Mouse (Mus musculus): Measurements from ENCODE around the gene 1110025L11Rik.
"Not testable (repeated sequence)": the region's sequence is repeated elsewhere in the genome, so short reads cannot be mapped to it uniquely, and the experiment has no call there.

Gene 1110025L11Rik

GRCm38 (mm10) chr16:89063902-89064301 is at the start of gene 1110025L11Rik:
Gene 1110025L11Rik, minus strand, starts transcription at chr16:89064002.
- DNase-seq (ENCODE audit: low spot score in 2 of 2): not testable (repeated sequence)

DNA sequence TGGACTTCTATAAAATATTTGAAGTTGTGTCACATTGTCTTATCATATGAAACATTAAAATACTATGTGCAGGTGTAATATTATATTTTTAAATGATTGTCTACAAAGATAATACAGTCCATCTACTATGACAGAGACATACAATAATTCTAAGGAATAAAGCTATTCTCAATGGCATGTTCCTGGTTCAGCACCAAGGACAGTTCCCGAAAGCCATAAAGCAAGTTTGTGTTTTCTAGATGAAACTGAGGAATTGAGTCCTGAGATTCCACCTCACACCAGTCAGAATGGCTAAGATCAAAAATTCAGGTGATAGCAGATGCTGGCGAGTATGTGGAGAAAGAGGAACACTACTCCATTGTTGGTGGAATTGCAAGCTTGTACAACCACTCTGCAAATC is 7.2 kb upstream of the 1110025L11Rik start:
- not testable (repeated sequence) for DNase-seq (ENCODE audit: low spot score in 2 of 2)

DNA sequence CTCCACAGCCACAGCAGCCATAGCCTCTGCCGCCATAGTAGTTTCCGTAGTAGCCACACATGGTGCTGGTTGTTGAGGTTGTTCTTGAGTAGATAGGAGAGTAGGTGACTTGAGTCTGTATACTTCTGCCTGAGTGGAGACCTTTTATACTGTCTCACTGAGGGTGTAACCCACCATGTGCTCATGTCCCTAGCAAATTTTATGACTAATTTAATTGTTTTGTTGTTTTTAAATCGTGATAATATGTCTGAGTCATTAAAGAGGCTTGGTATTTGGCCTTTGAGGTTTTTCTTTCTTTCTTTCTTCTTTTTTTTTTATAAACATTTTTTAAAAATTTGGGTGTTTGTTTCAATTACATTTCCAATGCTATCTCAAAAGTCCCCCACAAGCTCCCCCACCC is 16.0 kb downstream of the 1110025L11Rik start, which contains the start of gene Krtap6-5:
TSS of gene Krtap6-5 (minus strand) at position 101 of the 400 bp plus-strand sequence.
- no peak for DNase-seq (ENCODE audit: low spot score in 2 of 2)

DNA sequence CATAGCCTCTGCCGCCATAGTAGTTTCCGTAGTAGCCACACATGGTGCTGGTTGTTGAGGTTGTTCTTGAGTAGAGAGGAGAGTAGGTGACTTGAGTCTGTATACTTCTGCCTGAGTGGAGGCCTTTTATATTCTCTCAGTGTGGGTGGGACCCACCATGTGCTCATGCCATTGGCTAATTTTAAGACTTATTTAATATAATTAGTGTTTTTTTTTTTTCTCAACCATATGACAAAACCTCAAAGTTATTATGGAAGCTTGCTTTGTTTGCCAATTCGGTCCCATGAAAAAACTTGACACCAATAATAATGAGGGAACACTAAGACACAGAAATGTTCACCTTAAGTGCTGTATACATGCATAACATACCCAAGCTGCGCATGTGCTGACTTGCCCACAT is 22.4 kb downstream of the 1110025L11Rik start, which contains the start of gene Gm10228:
TSS of gene Gm10228 (minus strand) at position 101 of the 400 bp plus-strand sequence.
- DNase-seq (ENCODE audit: low spot score in 2 of 2): not testable (repeated sequence)

- DNase-seq (ENCODE audit: low spot score in 2 of 2): not testable (repeated sequence)
Measured at GRCm38 (mm10) chr16:89031399-89031798, 32.4 kb downstream of the 1110025L11Rik start, which contains the start of gene Krtap6-1. Gene Krtap6-1, plus strand, starts transcription at chr16:89031699.

- DNase-seq (ENCODE audit: low spot score in 2 of 2): not testable (repeated sequence)
Measured at GRCm38 (mm10) chr16:89014984-89015383, 48.8 kb downstream of the 1110025L11Rik start, which contains the start of gene Gm10229. Gene Gm10229, plus strand, starts transcription at chr16:89015284.

DNA sequence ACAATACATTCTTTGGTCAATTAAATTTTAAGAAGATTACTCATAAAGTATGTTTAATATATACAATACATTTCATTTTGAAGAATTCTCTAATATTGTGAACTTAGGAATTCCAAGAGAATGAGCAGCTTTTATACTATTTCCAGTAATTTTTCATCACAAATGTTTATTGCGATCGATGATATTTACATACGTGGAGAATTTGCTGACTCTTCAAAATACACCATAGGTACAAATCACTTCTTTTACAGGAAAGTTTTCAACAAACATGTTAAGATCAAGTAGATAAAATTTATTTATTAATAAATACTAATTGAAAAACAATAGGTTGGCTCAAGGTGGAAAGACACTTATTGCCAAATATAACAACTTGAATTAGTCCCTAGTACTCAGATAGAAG is 49.8 kb downstream of the 1110025L11Rik start:
- no peak for DNase-seq (ENCODE audit: low spot score in 2 of 2)
